Mouse (Mus musculus): ENCODE measurements around the gene Gm6880. TPM values are rescaled to one million over a fixed set of nuclear protein-coding genes. Genes with fewer than 3 reads are reported as not detected.
"Not testable (repeated sequence)": the region's sequence is repeated elsewhere in the genome, so short reads cannot be mapped to it uniquely, and the experiment has no call there.

Gene Gm6880
- total RNA-seq (2021) = not detected
- long read RNA-seq, experiment 1 = 0 reads
- long read RNA-seq, experiment 2 = 0 reads

DNA sequence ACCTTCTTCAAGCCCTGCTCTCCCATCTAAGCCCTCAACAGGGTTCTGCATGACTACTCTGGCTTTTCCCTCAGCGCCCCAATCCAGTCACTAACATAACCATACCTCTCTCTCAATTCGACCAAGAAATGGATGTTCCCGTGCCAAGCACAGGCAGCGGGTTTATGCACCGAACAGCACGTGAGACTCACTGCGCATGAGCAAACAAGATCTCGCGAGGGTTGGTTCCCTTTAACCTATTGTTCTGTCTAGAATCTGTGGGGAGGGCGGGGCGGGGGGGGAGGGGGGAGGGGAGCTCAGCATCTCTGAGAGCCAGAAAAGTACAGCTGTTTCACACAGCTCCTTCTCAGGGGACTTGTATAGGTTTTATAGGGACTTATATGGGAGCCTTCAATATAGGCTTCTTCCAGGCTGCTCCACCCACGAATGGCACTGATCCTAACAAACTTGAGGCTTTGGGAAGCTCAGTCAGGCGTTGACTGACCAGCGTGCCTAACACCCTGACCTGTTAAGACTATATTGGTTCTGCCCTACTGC lies at the start of gene Gm6880:
Gene Gm6880 (minus strand): TSS at position 51 of the 537 bp plus-strand sequence.
- DNase-seq (ENCODE audit: low spot score in 2 of 2) = not testable (repeated sequence)

DNA sequence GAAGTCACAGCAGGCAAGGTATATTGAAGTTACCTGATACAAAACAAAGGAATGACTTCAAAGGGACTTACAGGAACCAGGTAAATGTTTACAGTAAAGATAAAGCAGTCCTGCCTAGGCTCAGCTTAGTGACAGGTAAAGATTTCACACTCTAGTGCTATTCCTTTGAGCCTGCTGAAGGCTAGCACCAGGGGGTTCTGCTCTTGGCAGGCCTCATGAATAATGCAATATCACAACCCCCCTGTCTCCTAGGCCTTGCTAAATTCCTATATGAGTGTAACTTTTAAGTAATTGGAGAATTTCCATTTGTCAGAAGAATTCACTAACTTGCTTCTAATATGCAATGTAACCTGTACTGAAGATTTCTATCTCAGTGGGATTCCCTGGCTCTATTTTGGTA lies 36.3 kb upstream of the Gm6880 start:
- not testable (repeated sequence) for DNase-seq (ENCODE audit: low spot score in 2 of 2)

DNA sequence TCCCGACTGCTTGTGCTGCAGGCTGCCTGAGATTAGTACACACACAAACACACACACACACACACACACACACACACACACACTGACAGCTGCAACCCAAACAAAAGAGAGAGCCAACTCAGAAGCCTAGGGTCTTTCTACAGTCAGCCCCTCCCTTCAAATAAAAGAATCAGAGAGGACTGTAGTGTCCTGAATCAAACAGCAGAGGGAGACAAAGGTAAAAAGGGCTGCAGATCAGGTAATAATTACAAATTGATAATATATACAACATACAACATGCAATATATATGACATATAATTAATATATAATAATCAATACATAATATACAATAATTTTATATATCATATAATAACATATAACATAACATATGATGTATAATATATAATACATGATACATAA lies 15.9 kb upstream of the Gm6880 start:
- no peak for DNase-seq (ENCODE audit: low spot score in 2 of 2)

DNA sequence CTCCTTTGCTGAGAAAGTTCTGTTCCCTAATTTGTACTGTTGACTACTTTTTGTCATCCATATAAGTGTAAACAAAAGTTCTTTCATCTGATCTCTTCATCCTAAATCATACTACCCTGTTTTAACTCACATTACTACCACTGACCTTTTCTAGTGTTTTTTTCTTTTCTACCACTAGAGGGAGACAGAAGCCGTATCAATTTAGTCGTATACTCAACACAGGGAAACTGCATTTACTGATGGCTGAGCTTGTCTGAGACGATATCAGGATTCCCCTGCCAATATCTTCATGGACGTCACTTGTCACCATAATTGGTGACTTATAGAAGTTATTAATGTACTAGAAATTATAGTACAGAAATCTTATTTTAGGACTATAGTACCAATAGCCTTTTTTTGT lies 28.4 kb downstream of the Gm6880 start:
- no peak for DNase-seq (ENCODE audit: low spot score in 2 of 2)

DNA sequence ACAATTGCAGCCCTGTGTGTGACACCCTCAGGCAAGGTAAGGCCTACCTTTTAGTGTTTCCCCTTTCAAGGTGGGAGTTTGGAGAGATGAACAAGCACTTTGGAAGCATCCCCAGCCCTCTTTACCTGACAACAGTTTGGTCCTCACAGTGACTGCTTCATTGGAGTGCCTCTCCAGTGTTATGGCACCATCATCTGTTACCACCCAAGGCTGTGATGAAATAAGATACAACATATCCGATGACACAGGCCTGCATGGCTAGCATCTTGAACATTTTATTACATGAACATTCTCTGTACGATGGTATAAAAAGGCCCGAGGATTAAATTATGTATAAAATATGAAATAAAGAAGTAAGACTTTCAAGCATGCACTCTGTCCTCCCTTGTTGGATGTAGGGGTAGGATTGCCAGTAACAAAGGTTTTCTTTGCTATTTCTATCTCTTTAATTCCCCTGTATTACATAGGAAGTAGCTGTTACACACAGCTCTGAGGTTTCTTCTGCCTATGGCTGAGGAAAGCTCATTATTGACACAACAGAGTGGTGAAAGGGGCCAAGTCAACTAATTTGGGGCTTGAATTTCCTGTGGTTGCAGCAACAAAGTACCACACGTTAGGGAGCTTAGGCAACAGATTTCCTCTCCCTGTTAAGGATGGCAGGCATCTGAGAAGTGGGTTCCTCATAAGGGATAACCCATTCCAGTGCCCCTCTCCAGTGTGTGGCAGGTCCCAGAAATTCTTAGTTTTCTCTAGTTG lies 29.9 kb downstream of the Gm6880 start:
- DNase-seq (ENCODE audit: low spot score in 2 of 2) = no peak

Other genes with a start within 250 kb of the Gm6880 start
- 100 to 1,000 TPM; 265 to 281 TPM for gene Flna, start 231.6 kb downstream of the Gm6880 start, total RNA-seq (2021)
- 10 to 100 TPM; 31.2 to 34.0 TPM for gene Emd, start 226.7 kb downstream of the Gm6880 start, total RNA-seq (2021)
- gene Rpl10, start 210.6 kb downstream of the Gm6880 start, total RNA-seq (2021) = 100 to 1,000 TPM; 263 to 305 TPM
- 10 to 100 TPM; 54.9 to 66.2 TPM for gene Taz, start 199.5 kb downstream of the Gm6880 start, total RNA-seq (2021)
- gene Dnase1l1, start 199.1 kb downstream of the Gm6880 start, total RNA-seq (2021) = 10 to 100 TPM; 53.1 to 55.1 TPM
- gene Atp6ap1, start 184.3 kb downstream of the Gm6880 start, total RNA-seq (2021) = 10 to 100 TPM; 81.3 to 82.2 TPM
- gene Gdi1, start 176.4 kb downstream of the Gm6880 start, total RNA-seq (2021) = 10 to 100 TPM; 63.4 to 74.2 TPM
- 10 to 100 TPM; 40.2 to 45.1 TPM for gene Fam50a, start 168.4 kb downstream of the Gm6880 start, total RNA-seq (2021)
- 10 to 100 TPM in 1 of 2 experiments, 1 to 10 TPM in 1; 9.9 to 10.2 TPM for gene Plxna3, start 152.3 kb downstream of the Gm6880 start, total RNA-seq (2021)
- 10 to 100 TPM; 39.8 to 48.0 TPM for gene Lage3, start 127.8 kb downstream of the Gm6880 start, total RNA-seq (2021)
- gene Ubl4a, start 108.2 kb downstream of the Gm6880 start, total RNA-seq (2021) = 10 to 100 TPM; 46.4 to 50.2 TPM
- 1 to 10 TPM; 5.5 to 6.7 TPM for gene Slc10a3, start 108.0 kb downstream of the Gm6880 start, total RNA-seq (2021)
- 10 to 100 TPM; 20.7 to 26.2 TPM for gene Fam3a, start 88.1 kb downstream of the Gm6880 start, total RNA-seq (2021)
- 10 to 100 TPM; 35.2 to 39.4 TPM for gene Ikbkg, start 88.1 kb downstream of the Gm6880 start, total RNA-seq (2021)
- gene G6pdx, start 52.2 kb downstream of the Gm6880 start, total RNA-seq (2021) = 10 to 100 TPM; 14.0 to 16.2 TPM
- gene Olfr1326-ps1, start 93.5 kb upstream of the Gm6880 start, total RNA-seq (2021) = not detected
- not detected for gene Olfr1325, start 111.3 kb upstream of the Gm6880 start, total RNA-seq (2021)
- gene Gm5640, start 164.2 kb upstream of the Gm6880 start, total RNA-seq (2021) = under 1 TPM in 1 of 2 experiments, not detected in 1; 0.10 TPM

Data from gastrocnemius, postnatal 4 days (tissue).